Mouse (Mus musculus): ENCODE results near the gene Lrrc2.

DNA sequence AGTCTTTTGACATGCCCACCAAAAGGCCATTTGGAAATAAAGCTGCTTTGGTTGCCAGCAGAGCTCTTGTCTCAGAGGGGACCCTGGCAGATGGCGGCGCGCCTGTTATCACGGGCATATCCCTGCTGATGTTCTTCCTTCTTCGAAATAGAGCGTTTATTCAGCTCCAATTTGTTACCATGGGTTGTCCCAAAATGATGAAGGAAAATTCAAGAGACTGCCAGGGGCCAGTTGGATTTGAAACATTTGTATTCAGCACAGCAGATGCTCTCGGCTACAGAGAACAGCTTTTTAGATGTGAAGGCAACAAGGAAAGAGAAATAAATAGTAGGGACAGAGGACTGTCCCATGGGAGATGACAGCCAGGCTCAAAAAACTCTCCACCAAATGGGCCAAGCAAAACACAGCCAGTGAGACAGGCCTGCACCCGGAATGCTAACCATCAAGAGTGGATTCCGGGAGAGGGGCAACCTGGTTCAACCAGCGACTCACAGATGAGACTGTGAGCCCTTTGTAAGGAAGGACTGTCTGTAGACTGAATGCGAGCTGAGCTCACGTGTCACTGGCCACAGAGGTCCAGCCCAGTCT is 17.4 kb upstream of the Lrrc2 start:
- TF ChIP-seq POLR2A (IDR thresholded peaks at IDR 0.05; ENCODE audit: borderline replicate concordance, insufficient read depth, low read length) (no peak), CTCF (IDR thresholded peaks at IDR 0.05; ENCODE audit: borderline replicate concordance, insufficient read depth, low read depth, low read length) (no peak)

Data from cerebellum, adult 2 months (tissue).